Mouse (Mus musculus) lung, adult 18-20 months (tissue): ENCODE measurements at regions not wholly inside any gene's neighbourhood (a gene's known extent, or its start where the extent isn't known, plus 50 kb on each side); places are given as distances from the start of the nearest gene placed in this dataset.

Experiments used
- DNase-seq, 2 experiments: peaks; one replicate each; pipeline ENCODE4 v3.0.0; 2022; ENCODE audit warnings: mixed read lengths in 2 of 2

DNA sequence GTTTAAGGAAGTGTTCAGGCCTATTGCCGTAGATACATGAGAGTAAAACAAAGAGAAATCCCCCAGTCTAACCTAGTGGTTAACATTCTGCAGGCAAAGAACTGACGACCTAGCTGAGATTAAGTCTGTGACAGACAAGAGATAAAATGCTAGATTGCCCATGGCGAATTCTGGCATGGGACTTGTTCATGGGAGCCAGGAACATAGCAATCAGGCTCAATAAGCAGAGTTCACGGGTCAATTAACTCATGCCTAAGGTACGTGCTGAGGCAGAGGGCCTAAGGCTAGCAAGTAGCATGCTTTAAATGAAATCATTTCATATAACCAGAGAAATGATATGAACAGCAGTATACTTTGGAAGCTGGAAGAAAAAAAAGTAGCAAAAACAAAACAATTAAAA lies 1119.2 kb upstream of the Adgrl2 start:
- no peak for DNase-seq

DNA sequence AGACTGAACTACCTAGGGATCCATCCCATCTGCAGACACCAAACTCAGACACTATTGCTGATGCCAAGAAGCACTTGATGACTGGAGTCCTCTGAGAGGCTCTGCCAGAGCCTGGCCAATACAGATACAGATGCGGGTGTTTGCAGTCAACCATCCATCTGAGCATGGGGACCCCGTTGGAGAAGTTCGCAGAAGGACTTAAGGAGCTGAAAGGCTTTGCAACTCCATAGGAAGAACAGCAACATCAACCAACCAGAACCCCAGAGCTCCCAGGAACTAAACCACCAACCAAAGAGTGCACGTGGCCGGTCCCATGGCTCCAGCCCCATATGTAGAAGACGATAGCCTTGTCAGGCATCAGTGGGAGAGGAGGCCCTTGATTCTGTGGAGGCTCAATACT lies 1121.9 kb upstream of the Adgrl2 start:
- DNase-seq, result no peak

DNA sequence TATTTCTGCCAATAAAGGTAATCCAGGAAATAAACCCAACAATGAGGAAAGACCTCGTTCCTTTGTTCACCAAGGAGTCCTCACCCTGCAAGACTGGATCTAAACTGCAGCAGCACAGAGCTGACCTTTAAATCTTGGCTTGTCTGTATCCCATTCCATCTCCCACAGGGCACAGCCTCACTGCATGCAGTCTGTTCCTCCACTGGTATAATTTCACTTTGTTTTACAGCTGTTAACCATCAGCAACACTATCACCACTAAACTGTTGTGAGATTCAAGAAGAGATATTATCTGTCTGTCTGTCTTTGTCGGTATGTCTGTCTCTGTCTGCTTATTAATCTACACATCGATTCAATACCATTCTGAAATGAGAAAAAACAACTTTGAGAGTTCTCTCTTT lies 1129.5 kb upstream of the Adgrl2 start:
- no peak for DNase-seq

DNA sequence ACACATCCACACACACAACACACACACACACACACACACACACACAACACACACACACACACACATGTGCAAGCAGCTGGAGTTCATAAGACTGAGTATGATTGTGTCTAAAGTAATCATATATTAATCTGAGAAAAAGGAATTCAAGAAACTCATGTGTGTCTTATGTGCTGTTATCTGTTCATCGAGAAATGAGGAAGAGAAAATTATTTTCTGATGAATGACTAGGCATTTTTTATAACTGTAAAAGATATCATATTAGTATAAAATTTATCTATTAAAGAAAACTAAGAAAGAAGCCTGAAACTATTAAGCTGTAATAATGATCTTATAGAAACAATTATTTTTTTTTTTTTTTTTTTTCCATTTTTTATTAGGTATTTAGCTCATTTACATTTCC lies 1156.3 kb upstream of the Adgrl2 start:
- DNase-seq, result no peak

DNA sequence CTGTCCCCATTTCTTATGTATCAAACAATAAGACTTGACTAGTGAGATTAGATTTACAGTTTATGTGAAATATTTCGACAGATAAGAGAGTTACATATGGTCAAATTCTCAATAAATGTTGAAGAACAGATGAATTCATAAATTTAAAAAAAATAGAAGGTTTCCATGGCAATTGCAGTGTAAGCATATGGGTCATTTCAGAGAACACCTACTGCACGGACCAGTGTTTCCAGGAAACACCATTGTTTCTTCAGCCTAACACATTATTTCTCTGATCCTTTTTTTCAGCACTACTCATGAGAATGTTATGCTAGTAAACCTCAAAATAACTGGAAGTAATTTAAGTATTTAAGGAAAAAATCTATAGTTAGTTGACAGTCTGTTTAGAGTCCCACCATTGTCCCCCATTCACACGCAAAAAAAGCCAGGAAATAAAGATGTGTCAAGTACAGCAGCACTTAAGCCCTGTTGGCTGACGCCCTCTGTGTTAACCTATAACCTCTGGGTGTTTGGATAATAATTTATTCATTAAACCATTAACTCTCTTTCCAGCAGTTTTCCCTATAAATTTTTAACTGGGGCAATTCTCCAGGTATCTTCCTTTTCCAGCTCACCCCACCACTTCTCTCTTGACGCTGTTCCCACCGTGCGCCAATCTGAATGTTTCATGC lies 1160.9 kb upstream of the Adgrl2 start:
- no peak for DNase-seq

DNA sequence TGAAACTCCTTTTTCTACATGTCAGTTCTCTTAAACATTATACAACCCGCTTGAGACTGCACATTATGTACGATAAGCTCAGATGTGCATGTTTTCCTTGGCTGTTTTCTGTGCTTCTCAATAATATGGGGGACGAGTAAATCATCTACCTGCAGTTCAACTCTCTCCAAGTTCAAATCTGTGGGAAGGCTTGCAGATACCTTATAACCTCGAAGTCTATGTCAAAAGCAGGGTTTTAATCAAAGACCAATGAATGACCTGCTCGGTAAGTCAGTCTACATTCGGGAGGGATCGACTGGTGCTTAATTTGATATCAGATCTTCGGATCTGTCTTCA lies 1161.4 kb upstream of the Adgrl2 start:
- DNase-seq, result no peak

DNA sequence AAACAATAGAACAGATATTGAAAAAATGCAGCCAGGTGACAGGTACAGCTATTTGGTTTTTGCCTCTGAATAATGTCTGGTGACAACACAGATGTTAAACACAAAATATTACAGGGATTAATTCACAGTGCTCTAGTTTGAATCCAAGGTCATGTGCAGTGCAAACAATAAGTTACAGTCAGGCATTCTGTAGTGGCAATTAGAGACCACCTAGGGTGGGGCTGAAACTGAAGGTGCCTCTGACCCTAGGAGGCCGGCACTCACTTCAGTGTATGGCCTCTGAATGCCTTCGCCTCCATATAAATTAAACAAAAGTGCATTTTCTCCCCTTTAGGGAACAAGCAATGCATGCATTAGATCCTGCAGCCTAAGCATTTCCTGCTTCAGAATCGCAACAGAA lies 1162.5 kb upstream of the Adgrl2 start:
- no peak for DNase-seq

DNA sequence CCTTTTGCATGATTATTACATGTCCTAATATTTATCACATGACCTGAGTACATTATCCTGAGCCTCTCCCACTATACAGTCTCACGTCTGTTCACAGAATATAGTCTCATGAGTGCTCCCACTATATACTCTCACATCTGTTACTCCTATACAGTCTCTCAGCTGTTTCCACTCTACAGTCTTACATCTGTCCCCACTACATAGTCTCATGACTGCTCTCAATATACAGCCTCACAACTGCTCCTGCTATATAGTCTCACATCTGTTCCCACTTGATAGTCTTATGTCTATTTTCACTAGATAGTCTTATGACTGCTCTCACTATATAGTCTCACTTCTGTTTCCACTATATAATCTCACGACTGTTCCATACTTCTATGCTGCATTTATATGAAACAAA lies 1195.5 kb upstream of the Adgrl2 start:
- no peak for DNase-seq

DNA sequence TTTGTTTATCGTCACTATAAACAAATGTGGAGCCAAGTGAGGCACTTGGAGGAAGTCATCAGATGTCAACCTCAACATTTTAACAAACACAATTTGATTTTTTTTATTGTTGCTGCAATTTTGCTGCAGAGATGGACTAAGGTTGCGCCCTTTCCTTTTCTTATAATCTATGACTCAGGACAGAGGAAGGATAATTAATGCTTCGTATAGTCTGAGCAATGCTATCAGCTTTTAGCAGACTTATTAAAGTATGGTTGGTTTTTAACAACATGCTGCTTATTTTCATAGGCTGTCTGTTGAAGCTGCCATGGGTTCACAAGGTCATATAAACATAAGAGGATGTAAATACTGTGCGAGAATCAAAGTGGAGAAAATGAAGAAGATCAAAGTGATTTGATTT lies 1202.8 kb upstream of the Adgrl2 start:
- no peak for DNase-seq

DNA sequence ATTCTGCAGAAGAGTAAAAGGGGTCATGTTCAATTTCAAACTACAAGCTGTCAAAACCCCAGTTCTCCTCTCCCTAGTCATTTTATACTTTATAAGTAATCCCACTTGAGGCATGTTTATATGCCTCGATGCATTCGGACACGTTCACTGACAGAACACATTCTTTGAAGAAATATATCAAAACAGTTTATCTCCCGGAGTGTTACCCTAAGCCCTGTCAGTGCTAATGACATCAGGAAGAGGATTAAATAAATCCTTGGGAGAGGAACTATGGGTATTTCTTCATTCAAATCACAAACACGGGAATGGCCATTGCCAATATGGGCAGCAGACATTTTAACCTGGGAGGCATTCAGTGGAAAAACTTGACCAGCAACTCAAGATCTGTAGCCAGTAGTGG lies 1208.1 kb upstream of the Adgrl2 start:
- no peak for DNase-seq

DNA sequence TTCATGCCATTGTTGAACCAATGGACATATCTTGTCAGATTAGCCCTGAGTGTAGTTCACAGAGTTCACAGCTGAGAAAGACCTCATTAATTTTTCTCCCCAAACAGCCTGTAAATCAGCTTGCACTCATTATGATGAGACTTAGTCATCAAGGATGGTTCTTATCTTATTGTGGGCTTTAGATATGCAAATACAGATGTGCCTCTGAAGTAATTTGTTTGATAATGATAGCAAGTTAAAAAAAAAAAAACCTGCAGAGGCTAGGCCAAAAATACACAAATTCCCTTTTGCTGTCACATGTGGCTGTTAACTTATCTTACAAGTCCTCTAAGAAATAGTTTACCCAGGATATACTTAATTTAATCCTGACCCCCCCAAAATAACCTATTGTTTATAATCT lies 1215.5 kb upstream of the Adgrl2 start:
- DNase-seq, result no peak

DNA sequence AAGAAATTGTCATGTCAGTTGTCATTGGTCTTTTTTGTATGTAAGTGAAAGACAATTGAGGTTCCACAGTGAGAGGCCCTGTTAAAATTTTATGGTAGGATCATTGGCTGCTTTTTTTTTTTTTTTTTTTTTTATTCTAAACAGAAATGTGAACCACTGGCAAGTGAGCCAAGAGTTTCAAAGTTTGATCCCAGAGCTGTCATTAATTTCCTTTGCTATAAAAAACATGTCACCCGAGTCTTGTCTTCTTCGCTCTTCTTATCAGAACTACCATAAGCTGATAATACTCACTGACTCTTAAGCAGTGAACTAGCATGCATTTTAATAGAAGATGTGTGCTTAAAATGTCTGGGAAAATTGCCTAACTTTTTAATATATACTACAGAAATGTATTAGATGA lies 1204.4 kb upstream of the Adgrl4 start:
- DNase-seq, result no peak

DNA sequence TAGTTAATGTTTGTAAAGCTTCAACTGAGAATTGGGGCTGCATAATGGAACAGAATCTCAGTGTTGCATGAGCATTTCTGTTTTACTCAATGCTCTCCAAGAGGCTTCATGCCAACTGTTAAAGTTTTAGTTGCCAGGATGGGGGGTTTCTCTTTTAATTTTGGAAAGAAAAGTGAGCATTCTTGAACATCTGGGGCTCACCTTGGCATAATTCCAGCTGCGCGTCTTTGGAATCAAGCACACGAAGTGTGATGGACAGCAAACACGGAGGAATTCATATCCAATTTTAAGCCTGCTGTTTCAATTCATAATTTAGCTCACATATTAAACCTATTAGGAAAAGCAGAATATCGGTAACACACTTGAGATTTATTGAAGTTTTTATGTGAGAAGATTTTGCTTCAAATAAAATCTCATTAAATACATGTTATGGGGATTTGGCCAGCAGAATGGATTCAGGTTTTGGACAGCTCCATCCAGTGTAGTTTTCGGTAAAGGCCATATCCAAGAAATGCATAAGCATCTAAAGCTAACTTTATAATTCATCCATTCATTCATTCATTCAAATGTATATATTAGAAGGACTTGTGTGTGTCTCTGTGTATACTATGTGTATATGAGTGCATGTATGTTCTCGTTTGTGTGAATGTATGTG lies 1200.6 kb upstream of the Adgrl4 start:
- DNase-seq, result no peak

DNA sequence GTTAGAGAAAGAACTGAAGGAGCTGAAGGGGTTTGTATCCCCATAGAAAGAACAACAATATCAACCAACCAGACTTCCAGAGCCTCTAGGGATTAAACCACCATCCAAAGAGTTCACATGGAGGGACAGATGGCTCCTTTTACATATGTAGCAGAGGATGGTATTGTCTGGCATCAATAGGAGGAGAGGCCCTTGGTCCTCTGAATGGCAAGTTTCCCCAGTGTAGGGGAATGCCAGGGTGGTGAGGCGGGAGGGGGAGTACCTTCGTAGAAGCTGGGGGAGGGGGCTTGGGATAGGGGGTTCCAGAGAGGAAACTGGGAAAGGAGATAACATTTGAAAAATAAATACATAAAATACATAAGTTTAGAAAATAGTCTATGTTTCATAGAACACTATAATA lies 1162.6 kb upstream of the Adgrl4 start:
- DNase-seq, result no peak

DNA sequence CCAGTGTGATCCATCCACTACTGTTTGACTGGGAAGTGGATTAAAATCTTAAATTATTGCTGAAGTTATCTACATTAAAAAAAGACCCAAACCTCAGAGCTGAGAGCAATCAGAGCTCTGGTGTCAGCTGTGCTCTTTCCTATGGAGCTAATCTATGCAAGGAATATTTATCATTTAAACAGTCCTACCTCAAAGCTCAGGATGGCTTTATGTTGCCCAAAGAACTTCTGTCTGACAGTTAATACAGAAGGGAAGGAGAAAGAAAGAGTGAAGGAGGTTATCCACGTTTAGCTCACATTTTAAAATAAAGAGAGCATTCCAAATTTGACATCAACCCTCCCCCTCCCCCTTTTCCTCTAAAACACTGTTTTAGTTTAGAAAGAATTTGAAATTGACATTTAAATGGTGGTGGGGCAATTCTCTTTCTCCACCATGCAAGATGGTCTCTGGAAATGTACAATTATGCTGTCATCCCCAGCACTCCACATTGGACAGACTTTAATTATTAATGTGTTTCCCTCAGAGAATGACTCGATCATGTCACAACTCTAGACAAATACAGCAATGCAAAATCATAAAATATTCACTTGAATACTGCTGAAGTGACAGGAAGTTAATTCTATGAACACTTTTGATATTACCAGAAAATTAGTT lies 1141.5 kb upstream of the Adgrl4 start:
- DNase-seq, result no peak

DNA sequence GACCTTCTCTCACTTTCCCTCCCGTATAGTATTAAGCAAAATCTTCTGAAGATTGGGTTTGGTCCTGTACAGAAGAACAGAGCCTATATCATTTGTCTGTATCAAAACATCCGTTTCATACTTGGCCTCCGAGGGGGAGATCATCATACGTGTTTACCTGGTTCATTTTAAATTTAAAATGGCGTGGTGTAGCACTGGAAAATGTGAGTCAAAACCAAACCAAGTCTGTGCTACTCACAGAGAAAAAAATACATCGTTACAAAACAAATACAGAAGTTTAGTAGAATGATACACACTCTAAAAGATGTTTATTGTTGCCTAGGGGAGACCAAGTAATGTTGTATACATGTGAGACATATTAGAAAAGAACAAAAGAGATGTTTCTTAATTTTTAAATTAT lies 1108.9 kb upstream of the Adgrl4 start:
- no peak for DNase-seq

DNA sequence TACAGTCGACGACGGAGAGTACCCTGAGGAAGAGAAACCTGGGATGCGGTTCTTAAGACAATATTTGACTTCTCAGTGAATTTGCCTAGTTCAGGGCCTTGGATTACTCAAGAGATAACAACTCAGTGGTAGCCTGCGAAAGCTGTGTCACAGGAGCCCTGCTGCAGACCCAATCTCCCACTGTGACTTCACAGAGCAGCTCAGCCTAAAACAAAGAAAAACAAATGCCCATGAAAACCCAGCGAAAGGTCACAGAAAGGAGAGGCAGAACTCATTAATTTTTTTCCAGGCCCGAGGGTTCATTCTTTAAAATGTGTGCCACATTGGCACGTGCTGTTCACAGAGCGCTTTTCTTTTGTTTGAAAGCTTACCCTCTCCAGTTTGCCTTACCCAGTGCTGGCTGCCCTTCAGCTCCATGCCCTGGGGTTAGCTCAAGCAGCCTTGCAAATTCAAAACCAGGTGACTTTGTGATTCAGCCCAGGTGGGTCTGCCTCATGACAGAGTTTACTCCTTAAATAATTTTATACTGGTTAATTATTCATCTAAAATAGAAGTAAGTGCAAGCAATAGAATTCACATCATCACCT lies 1085.5 kb upstream of the Adgrl4 start:
- DNase-seq, result no peak

DNA sequence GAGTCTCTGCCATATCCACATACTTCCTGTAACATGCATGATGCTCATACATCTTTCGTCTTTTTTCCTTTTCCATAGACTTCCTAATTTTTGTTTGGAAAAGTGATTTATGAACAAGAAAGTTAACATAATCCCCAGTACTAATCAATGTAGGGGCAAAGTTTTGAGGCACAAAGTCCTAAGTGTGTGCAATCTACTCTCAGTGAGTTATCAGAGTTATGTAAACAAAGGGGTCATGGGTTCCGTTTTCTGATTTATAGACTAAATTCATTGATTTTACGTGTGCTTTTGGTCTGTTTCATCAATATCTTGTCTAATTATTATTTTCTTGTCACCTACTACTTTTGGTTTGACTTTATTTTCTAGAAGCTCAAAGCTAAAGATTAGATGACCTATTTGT lies 1071.9 kb upstream of the Adgrl4 start:
- DNase-seq, result no peak

DNA sequence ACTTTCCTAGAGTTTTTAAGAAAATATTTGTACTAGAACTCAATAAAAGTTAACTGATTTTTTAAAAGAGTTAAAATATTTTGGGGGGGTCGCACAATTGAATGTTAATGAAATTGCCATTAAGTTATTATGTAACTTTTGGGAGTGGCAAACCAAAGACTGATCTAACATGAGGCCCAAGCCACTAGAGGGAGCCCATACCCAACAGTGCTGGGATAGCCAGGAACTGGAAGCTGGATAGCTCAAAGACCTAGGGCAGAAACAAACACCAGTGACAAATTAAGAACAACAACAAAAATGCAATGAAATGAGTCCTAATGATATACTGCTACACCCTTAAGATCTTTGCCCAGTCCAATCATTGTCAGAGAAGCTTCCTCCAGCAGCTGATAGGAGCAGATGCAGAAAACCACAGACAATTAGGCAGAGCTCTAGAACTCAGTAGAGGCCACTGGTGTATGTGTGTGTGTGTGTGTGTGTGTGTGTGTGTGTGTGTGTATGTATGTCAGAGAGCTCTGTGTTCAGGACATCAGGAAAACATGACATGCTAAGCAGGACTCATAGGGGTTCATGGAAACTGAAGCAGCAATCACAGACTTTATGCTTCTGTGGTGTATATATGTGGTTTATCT lies 1052.6 kb upstream of the Adgrl4 start:
- DNase-seq, result peak in 1 of 2 experiments; percentile 1

DNA sequence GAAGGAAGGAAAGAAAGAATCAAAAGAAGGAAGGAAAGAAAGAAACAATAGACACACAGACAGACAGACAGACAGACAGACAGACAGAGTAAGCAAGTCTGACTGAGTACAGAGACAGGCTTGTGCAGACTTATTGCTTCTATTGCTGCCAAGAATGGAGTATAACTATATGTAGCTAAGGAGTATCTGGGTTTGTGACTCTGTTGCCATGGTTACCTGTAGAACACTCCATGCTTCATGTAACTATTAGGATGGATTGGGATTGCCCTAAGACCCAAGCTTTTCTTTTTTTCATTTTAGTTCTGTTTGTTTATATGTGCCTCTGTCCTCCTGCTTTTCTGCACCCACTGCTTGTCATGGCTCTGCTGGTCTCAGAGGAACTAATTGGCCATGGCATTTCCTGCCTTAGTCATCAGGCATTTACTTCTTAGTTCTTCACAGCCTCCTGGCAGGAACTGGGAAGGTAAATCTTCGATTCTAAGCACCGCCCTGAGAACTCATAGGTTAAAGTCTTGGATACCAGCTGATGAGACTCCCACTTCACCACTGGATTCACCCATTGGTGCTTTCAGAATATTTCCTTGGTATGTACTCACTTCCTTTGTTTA lies 1035.9 kb upstream of the Adgrl4 start:
- no peak for DNase-seq

DNA sequence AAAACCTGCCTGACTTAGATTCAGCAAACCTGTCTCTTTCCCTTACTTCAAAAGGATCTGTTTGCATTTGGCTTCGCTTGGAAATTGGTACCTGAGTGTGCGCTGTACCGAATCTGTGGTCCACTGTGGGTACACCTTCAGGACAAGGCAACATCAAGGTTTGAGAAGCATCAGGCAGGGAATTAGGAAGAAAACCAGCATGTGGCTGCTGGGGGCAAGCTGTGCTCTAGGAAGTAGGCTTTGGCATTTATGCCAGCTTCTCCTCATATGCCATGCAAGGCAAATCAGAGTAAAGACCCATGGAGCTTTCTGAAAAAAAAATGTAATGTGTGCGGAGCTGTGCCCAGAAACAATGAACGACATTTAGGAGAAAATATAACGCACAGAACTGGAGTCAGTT lies 1031.6 kb upstream of the Adgrl4 start:
- DNase-seq, result no peak

DNA sequence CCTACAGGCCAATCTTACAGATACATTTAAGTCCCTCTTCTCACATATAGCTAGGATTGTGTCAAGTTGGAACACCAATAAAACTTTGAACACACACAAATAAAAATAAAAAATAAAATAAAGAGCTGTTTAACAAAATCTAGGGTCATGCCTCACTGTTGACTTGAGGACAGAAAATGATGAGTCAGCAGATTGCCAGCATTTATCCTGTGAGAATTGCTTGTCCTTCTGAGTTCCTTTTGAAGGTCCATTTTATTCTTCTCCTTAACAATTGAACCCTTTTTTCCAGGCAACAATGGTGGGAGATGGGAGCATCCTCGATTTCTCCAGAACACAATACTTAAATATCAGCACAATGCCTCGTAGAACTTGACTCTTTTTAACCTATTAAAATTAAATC lies 1022.4 kb upstream of the Adgrl4 start:
- DNase-seq, result no peak

DNA sequence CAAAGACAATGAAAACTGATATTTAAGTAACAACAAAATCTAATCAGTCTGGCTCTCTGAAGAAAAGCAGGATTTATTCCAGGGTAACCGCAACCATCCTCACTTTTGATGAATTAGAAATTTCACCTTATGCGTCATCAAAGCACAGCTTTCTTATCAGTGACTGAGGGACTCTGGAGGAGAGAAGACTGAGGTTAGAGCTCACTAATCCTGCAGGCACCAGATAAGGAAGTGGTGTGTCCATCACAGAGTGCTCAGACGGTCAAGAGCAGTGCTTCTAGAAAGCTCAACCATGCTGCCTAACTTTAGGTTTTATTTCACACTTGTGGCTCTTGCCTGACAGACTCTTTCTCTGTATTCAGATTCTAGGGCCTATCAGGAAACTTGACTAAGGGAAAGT lies 1021.2 kb upstream of the Adgrl4 start:
- no peak for DNase-seq
